Mouse (Mus musculus): ENCODE results near the gene Exoc6. TPM values are rescaled to one million over a fixed set of nuclear protein-coding genes. Genes with fewer than 3 reads are reported as not detected.
"Not testable (repeated sequence)": the region's sequence is repeated elsewhere in the genome, so short reads cannot be mapped to it uniquely, and the experiment has no call there.

Gene Exoc6
- total RNA-seq, 2 experiments from 2014 or later = 67.1 to 96.3 TPM

GRCm38 (mm10) chr19:37536426-37536825, 13.8 kb upstream of the Exoc6 start:
- no peak for ATAC-seq (ENCODE audit: poor library complexity, severe bottlenecking)

- no peak for ATAC-seq (ENCODE audit: poor library complexity, severe bottlenecking)
These were observed 12.5 kb upstream of the Exoc6 start for GRCm38 (mm10) chr19:37537717-37538116.

- no peak for ATAC-seq (ENCODE audit: poor library complexity, severe bottlenecking)
These were observed 10.0 kb upstream of the Exoc6 start for GRCm38 (mm10) chr19:37540201-37540600.

- ATAC-seq (ENCODE audit: poor library complexity, severe bottlenecking) = peak; percentile 73
These were observed 6.5 kb upstream of the Exoc6 start for GRCm38 (mm10) chr19:37543537-37544326.

GRCm38 (mm10) chr19:37544476-37544875, 5.7 kb upstream of the Exoc6 start:
- ATAC-seq (ENCODE audit: poor library complexity, severe bottlenecking) = no peak

GRCm38 (mm10) chr19:37545231-37545630, 5.0 kb upstream of the Exoc6 start:
- no peak for ATAC-seq (ENCODE audit: poor library complexity, severe bottlenecking)

- no peak for ATAC-seq (ENCODE audit: poor library complexity, severe bottlenecking)
These were observed 4.5 kb upstream of the Exoc6 start for GRCm38 (mm10) chr19:37545725-37546124.

- peak; percentile 47 for ATAC-seq (ENCODE audit: poor library complexity, severe bottlenecking)
These were observed 3.4 kb upstream of the Exoc6 start for GRCm38 (mm10) chr19:37546776-37547175.

- no peak for ATAC-seq (ENCODE audit: poor library complexity, severe bottlenecking)
These were observed 885 bp downstream of the Exoc6 start for GRCm38 (mm10) chr19:37551040-37551566.

- ATAC-seq (ENCODE audit: poor library complexity, severe bottlenecking) = peak; percentile 38
These were observed 3.4 kb downstream of the Exoc6 start for GRCm38 (mm10) chr19:37553376-37554265.

- ATAC-seq (ENCODE audit: poor library complexity, severe bottlenecking) = not testable (repeated sequence)
These were observed 4.0 kb downstream of the Exoc6 start for GRCm38 (mm10) chr19:37554266-37554650.

GRCm38 (mm10) chr19:37555863-37556566, 5.8 kb downstream of the Exoc6 start:
- no peak for ATAC-seq (ENCODE audit: poor library complexity, severe bottlenecking)

- no peak for ATAC-seq (ENCODE audit: poor library complexity, severe bottlenecking)
These were observed 7.7 kb downstream of the Exoc6 start for GRCm38 (mm10) chr19:37557898-37558297.

- peak; percentile 29 for ATAC-seq (ENCODE audit: poor library complexity, severe bottlenecking)
These were observed 9.3 kb downstream of the Exoc6 start for GRCm38 (mm10) chr19:37559286-37560079.

GRCm38 (mm10) chr19:37560080-37560427, 9.8 kb downstream of the Exoc6 start:
- ATAC-seq (ENCODE audit: poor library complexity, severe bottlenecking) = 0 out of 2 replicates have a peak, but pooled peaks have one; percentile 6

GRCm38 (mm10) chr19:37561106-37561892, 11.1 kb downstream of the Exoc6 start:
- ATAC-seq (ENCODE audit: poor library complexity, severe bottlenecking) = peak; percentile 94

GRCm38 (mm10) chr19:37563763-37564162, 13.5 kb downstream of the Exoc6 start:
- no peak for ATAC-seq (ENCODE audit: poor library complexity, severe bottlenecking)

GRCm38 (mm10) chr19:37565806-37566205, 15.6 kb downstream of the Exoc6 start:
- no peak for ATAC-seq (ENCODE audit: poor library complexity, severe bottlenecking)

GRCm38 (mm10) chr19:37569186-37569754, 19.1 kb downstream of the Exoc6 start:
- ATAC-seq (ENCODE audit: poor library complexity, severe bottlenecking) = peak; percentile 40; the same call in 1 of the 2 replicates
